Mouse (Mus musculus) midbrain, embryonic 15.5 days (tissue): ENCODE measurements at regions not wholly inside any gene's neighbourhood (a gene's known extent, or its start where the extent isn't known, plus 50 kb on each side); places are given as distances from the start of the nearest gene placed in this dataset.

Source experiments
- ATAC-seq: fragments of 200-750 bp; cut with Nextera tagmentation; replicated peaks from 2 replicates; pipeline ENCODE4 v1.8.0; 2017; ENCODE audit warnings: moderate TSS enrichment
- H3K27ac ChIP-seq: fragments of 300-500 bp; sonication (generic); 2 replicates; pipeline ENCODE4 v1.5.1; 2015; ENCODE audit warnings: mild to moderate bottlenecking, inconsistent platforms
- H3K27me3 ChIP-seq: fragments of 300-500 bp; sonication (generic); replicated peaks from 2 replicates; pipeline ENCODE4 v1.6.1; 2015; ENCODE audit warnings: inconsistent platforms
- H3K36me3 ChIP-seq: fragments of 300-500 bp; sonication (generic); replicated peaks from 2 replicates; pipeline ENCODE4 v1.6.1; 2015; ENCODE audit warnings: inconsistent platforms
- H3K4me1 ChIP-seq: fragments of 300-500 bp; sonication (generic); 2 replicates; pipeline ENCODE4 v1.6.1; 2015; ENCODE audit warnings: inconsistent platforms
- H3K4me2 ChIP-seq: fragments of 300-500 bp; sonication (generic); 2 replicates; pipeline ENCODE4 v1.6.1; 2015; ENCODE audit warnings: inconsistent platforms, mild to moderate bottlenecking, moderate library complexity
- H3K4me3 ChIP-seq: fragments of 300-500 bp; sonication (generic); 2 replicates; pipeline ENCODE4 v1.5.1; 2015; ENCODE audit warnings: mild to moderate bottlenecking, inconsistent platforms
- H3K9ac ChIP-seq: fragments of 300-500 bp; sonication (generic); 2 replicates; pipeline ENCODE4 v1.6.1; 2015; ENCODE audit warnings: mild to moderate bottlenecking, inconsistent platforms
- H3K9me3 ChIP-seq: fragments of 300-500 bp; sonication (generic); 2 replicates; pipeline ENCODE4 v1.6.1; 2016; ENCODE audit warnings: inconsistent platforms
- WGBS: fragments of 180-500 bp; shearing (Covaris S2); methylation state at CpG from one replicate; pipeline ENCODE4 v1.1.7; 2015; ENCODE audit warnings: mixed read lengths; 5-methylcytosine and 5-hydroxymethylcytosine counted together

DNA sequence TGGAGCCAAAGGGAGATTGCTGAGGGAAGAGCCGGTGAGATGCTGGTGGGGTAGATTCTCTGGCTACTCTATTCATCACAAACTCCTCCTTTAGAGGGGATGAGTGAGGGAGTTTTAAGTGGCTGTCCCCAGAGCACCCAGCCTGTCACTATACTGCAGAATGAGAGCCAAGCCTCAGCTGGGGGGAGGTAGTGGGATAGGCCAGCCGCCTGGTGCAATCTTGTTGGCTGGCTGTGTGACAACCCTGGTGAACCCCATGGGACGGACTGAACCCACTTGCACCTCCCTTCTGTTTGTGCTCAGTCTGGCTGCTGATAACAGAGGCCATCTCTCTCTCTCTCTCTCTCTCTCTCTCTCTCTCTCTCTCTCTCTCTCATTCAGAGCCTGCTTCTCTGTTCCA lies 65.8 kb upstream of the Shisa3 start:
- 69% methylated on average over 3 of the region's 3 CpGs for WGBS
- Histone ChIP-seq H3K27me3 (no peaks in the 10 kb centered on the region), H3K36me3 (no peaks in the 10 kb centered on the region), H3K4me3 (no peak overlapping the region), H3K9me3 (no peaks in the 10 kb centered on the region), H3K9ac (no peak overlapping the region), H3K27ac (no peak overlapping the region), H3K4me2 (no peak overlapping the region), H3K4me1 (no peaks in the 10 kb centered on the region)
- no peak for ATAC-seq

GRCm38 (mm10) chr5:67544028-67544589 lies 63.6 kb upstream of the Shisa3 start:
- H3K27ac ChIP-seq: no peak overlapping the region
- H3K36me3 ChIP-seq: no peaks in the 10 kb centered on the region
- H3K4me1 ChIP-seq: no peaks in the 10 kb centered on the region
- no peak overlapping the region for H3K9ac ChIP-seq
- H3K4me3 ChIP-seq: no peak overlapping the region
- 90% methylated on average over 9 of the region's 9 CpGs for WGBS
- H3K9me3 ChIP-seq: no peaks in the 10 kb centered on the region
- no peak overlapping the region for H3K4me2 ChIP-seq
- ATAC-seq: no peak
- no peaks in the 10 kb centered on the region for H3K27me3 ChIP-seq

- no peak overlapping the region for H3K4me3 ChIP-seq
- H3K27me3 ChIP-seq: no peaks in the 10 kb centered on the region
- H3K27ac ChIP-seq: no peak overlapping the region
- H3K36me3 ChIP-seq: no peaks in the 10 kb centered on the region
- no peak overlapping the region for H3K9ac ChIP-seq
- ATAC-seq: no peak
- H3K9me3 ChIP-seq: no peaks in the 10 kb centered on the region
- WGBS: 92% methylated on average over 6 of the region's 6 CpGs
- no peaks in the 10 kb centered on the region for H3K4me1 ChIP-seq
- no peak overlapping the region for H3K4me2 ChIP-seq
Measured at GRCm38 (mm10) chr5:67550257-67550656, 57.4 kb upstream of the Shisa3 start.

DNA sequence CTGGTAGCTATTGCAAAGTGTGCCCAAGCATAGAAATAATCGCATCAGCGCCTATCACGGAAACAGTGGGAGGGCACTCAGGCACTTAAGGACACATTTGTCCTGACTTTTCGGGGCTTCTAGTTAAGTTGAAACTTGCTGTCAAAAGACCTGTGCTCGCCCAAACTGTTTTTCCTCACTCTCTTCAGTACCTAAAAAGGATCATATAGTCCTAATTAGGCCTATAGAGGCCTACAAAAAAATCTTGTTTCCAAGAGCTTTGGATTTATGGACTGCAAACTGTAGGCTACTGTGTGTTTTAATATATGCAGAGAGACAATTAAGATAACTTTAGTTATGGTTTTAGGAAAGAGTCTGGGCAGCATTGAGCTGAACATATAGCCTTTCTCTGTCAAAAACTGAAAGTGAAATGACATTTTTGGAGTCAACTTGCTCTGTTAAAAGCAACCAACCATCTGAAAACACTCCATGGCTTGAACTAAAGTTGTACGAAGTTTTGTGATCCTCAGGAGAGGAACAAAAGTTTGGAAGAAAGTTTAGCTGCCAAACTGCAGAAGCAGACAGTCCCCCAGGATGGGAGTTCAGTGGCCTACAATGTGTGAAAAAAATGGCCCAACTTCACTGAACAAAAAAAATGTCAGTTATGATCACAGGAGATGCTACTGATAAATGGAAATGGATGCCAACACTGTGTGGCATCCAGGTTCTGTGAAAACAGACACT lies 55.9 kb upstream of the Shisa3 start:
- ATAC-seq: no peak
- Histone ChIP-seq H3K9ac (no peak overlapping the region), H3K36me3 (no peaks in the 10 kb centered on the region), H3K27ac (no peak overlapping the region), H3K4me3 (no peak overlapping the region), H3K27me3 (no peaks in the 10 kb centered on the region), H3K4me2 (no peak overlapping the region), H3K9me3 (no peaks in the 10 kb centered on the region), H3K4me1 (no peaks in the 10 kb centered on the region)
- 77% methylated on average over 6 of the region's 6 CpGs for WGBS

DNA sequence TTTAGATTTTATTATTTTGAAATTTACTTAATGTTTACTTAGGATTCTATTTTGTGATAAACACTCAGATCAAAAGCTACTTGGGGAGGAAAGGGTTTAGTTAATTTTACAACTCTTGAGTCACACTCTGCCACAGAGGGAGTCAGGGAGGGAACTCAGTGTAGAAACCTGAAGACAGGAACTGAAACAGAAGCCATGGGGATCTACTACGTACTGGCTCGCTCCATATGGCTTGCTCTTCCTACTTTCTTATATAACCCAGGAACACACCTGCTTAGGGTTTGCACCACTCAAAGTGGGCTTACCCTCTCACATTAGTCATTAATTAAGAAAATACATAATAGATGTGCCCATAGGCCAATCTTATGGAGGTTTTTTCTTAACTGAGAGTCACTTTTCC lies 54.8 kb upstream of the Shisa3 start:
- 99% methylated on average over 2 of the region's 2 CpGs for WGBS
- no peak overlapping the region for H3K27ac ChIP-seq
- H3K27me3 ChIP-seq: no peaks in the 10 kb centered on the region
- no peak for ATAC-seq
- H3K9me3 ChIP-seq: no peaks in the 10 kb centered on the region
- H3K9ac ChIP-seq: no peak overlapping the region
- H3K4me2 ChIP-seq: no peak overlapping the region
- no peak overlapping the region for H3K4me3 ChIP-seq
- no peaks in the 10 kb centered on the region for H3K36me3 ChIP-seq
- no peaks in the 10 kb centered on the region for H3K4me1 ChIP-seq
